8 mouse cellular contexts compared by ENCODE assay signal in genomic region chr15:83100332-83100662, GRCm38 (mm10). TPM values are rescaled to one million over a fixed set of nuclear protein-coding genes. Genes with fewer than 3 reads are reported as not detected.
DNase-seq lines count a peak whose midpoint lies in the region; ATAC-seq lines count a peak whose summit lies in the region.

No protein-coding gene starts in this region.

- DNase-seq in kidney, postnatal 4 days, result no peak
- no peak for DNase-seq in hindbrain, embryonic 14.5 days (ENCODE audit: low spot score)
- DNase-seq in cerebellum, adult 11-12 months, result no peak
- DNase-seq in frontal cortex, postnatal 25 days (ENCODE audit: low spot score in 2 of 2), result no peak
- DNase-seq in frontal cortex, postnatal 36 days (ENCODE audit: low spot score in 2 of 2), result no peak

- no peak overlapping the region for H3K27ac ChIP-seq in kidney, embryonic 14.5 days (ENCODE audit: low read depth, low read length)
- H3K27ac ChIP-seq in brown adipose tissue, adult 24 weeks (replicated peaks; ENCODE audit: low read depth, low read length), result peak overlapping the region; percentile 80
- H3K27ac ChIP-seq in hindbrain, embryonic 14.5 days, result no peak overlapping the region
- no peak overlapping the region for H3K27ac ChIP-seq in midbrain, embryonic 13.5 days

- H3K4me2 ChIP-seq in kidney, embryonic 14.5 days (replicated peaks; ENCODE audit: low read depth, low read length), result peak overlapping the region; percentile 82
- H3K4me2 ChIP-seq in hindbrain, embryonic 14.5 days (replicated peaks), result peak overlapping the region; percentile 53
- H3K4me2 ChIP-seq in midbrain, embryonic 13.5 days (replicated peaks), result peak overlapping the region; percentile 67

- H3K27me3 ChIP-seq in kidney, embryonic 14.5 days (ENCODE audit: control insufficient read depth, insufficient read depth, low read length), result no peaks in the 10 kb centered on the region
- peaks cover 8% of the 10 kb centered on the region for H3K27me3 ChIP-seq in hindbrain, embryonic 14.5 days (ENCODE audit: control insufficient read depth, insufficient read depth, low read length)
- peaks cover 20% of the 10 kb centered on the region for H3K27me3 ChIP-seq in midbrain, embryonic 13.5 days

- WGBS in kidney, embryonic 14.5 days, result 1% methylated on average over 8 of the region's 8 CpGs
- WGBS in hindbrain, embryonic 14.5 days, result 2% methylated on average over 8 of the region's 8 CpGs
- WGBS in midbrain, embryonic 13.5 days, result 10% methylated on average over 8 of the region's 8 CpGs

- no peaks in the 10 kb centered on the region for H3K36me3 ChIP-seq in kidney, embryonic 14.5 days (ENCODE audit: control insufficient read depth, insufficient read depth, low read length)
- H3K36me3 ChIP-seq in hindbrain, embryonic 14.5 days (replicated peaks; ENCODE audit: control insufficient read depth, insufficient read depth), result no peaks in the 10 kb centered on the region
- no peaks in the 10 kb centered on the region for H3K36me3 ChIP-seq in midbrain, embryonic 13.5 days

- peak overlapping the region; percentile 81 for H3K9ac ChIP-seq in kidney, embryonic 14.5 days (ENCODE audit: low read depth, low read length)
- peak overlapping the region; percentile 29 for H3K9ac ChIP-seq in hindbrain, embryonic 14.5 days
- H3K9ac ChIP-seq in midbrain, embryonic 13.5 days (replicated peaks), result peak overlapping the region; percentile 62

- H3K4me3 ChIP-seq in kidney, embryonic 14.5 days (ENCODE audit: low read length), result peak overlapping the region; percentile 62
- H3K4me3 ChIP-seq in brown adipose tissue, adult 24 weeks (ENCODE audit: insufficient read depth, low read depth, low read length), result peak overlapping the region; percentile 85
- H3K4me3 ChIP-seq in hindbrain, embryonic 14.5 days (replicated peaks; ENCODE audit: low read length), result peak overlapping the region; percentile 27
- peak overlapping the region; percentile 36 for H3K4me3 ChIP-seq in midbrain, embryonic 13.5 days (replicated peaks)

- no peaks in the 10 kb centered on the region for H3K9me3 ChIP-seq in kidney, embryonic 14.5 days (ENCODE audit: control insufficient read depth, low read length)
- no peaks in the 10 kb centered on the region for H3K9me3 ChIP-seq in hindbrain, embryonic 14.5 days (ENCODE audit: control insufficient read depth, low read length)
- H3K9me3 ChIP-seq in midbrain, embryonic 13.5 days, result no peaks in the 10 kb centered on the region

- H3K4me1 ChIP-seq in kidney, embryonic 14.5 days (ENCODE audit: control insufficient read depth, insufficient read depth, low read length), result peaks cover 10% of the 10 kb centered on the region; the same call in 1 of the 2 replicates
- no peaks in the 10 kb centered on the region for H3K4me1 ChIP-seq in brown adipose tissue, adult 24 weeks (ENCODE audit: control insufficient read depth, insufficient read depth, insufficient read length, low read length)
- peaks cover 11% of the 10 kb centered on the region; the same call in 1 of the 2 replicates for H3K4me1 ChIP-seq in hindbrain, embryonic 14.5 days (replicated peaks; ENCODE audit: control insufficient read depth, insufficient read depth, low read length)
- peaks cover 23% of the 10 kb centered on the region for H3K4me1 ChIP-seq in midbrain, embryonic 13.5 days (replicated peaks)

- ATAC-seq in kidney, embryonic 14.5 days (ENCODE audit: low FRiP score, low TSS enrichment), result no peak
- 0 out of 2 replicates have a peak, but pooled peaks have one; percentile 8 for ATAC-seq in hindbrain, embryonic 14.5 days (ENCODE audit: low FRiP score)
- peak; percentile 65; the same call in 1 of the 2 replicates for ATAC-seq in midbrain, embryonic 13.5 days

RNA-seq across cellular contexts. Expression of gene Serhl, which starts 11.0 kb away (rescaled TPM):
- 52.7 and 54.5 TPM in 2 replicates for polyA plus RNA-seq in kidney, embryonic 14.5 days (2014; fragmentation: Nextera tagmentation; extraction: Ambion mirVana)
- polyA plus RNA-seq in brown adipose tissue, adult 24 weeks (2012; ENCODE audit: insufficient read depth, insufficient read length, missing spikeins), result 64.9 and 91.7 TPM in 2 replicates
- polyA plus RNA-seq in hindbrain, embryonic 14.5 days (2014; fragmentation: Nextera tagmentation; extraction: Ambion mirVana), result 31.4 and 34.8 TPM in 2 replicates
- polyA plus RNA-seq in midbrain, embryonic 13.5 days (2015; fragmentation: Nextera tagmentation; extraction: Ambion mirVana), result 27.2 and 30.6 TPM in 2 replicates

RNA-seq across cellular contexts. Expression of gene Rrp7a, which starts 22.3 kb away (rescaled TPM):
- 50.2 and 50.4 TPM in 2 replicates for polyA plus RNA-seq in kidney, embryonic 14.5 days (2014; fragmentation: Nextera tagmentation; extraction: Ambion mirVana)
- polyA plus RNA-seq in brown adipose tissue, adult 24 weeks (2012; ENCODE audit: insufficient read depth, insufficient read length, missing spikeins), result 14.4 and 18.3 TPM in 2 replicates
- 64.7 and 68.2 TPM in 2 replicates for polyA plus RNA-seq in hindbrain, embryonic 14.5 days (2014; fragmentation: Nextera tagmentation; extraction: Ambion mirVana)
- polyA plus RNA-seq in midbrain, embryonic 13.5 days (2015; fragmentation: Nextera tagmentation; extraction: Ambion mirVana), result 72.4 and 77.0 TPM in 2 replicates

RNA-seq across cellular contexts. Expression of gene Poldip3, which starts 48.9 kb away (rescaled TPM):
- 117 and 173 TPM in 2 replicates for polyA plus RNA-seq in kidney, embryonic 14.5 days (2014; fragmentation: Nextera tagmentation; extraction: Ambion mirVana)
- polyA plus RNA-seq in brown adipose tissue, adult 24 weeks (2012; ENCODE audit: insufficient read depth, insufficient read length, missing spikeins), result 14.0 and 18.5 TPM in 2 replicates
- 143 and 145 TPM in 2 replicates for polyA plus RNA-seq in hindbrain, embryonic 14.5 days (2014; fragmentation: Nextera tagmentation; extraction: Ambion mirVana)
- polyA plus RNA-seq in midbrain, embryonic 13.5 days (2015; fragmentation: Nextera tagmentation; extraction: Ambion mirVana), result 166 and 169 TPM in 2 replicates

Comparison
In these comparisons a context has a peak if more than half of its experiments do, and no peak if none do; other contexts are left out.
1. H3K4me3 ChIP-seq: peak in every context shown above with its lines; median percentile 85 in brown adipose tissue, adult 24 weeks; 62 in kidney, embryonic 14.5 days; 36 in midbrain, embryonic 13.5 days; 27 in hindbrain, embryonic 14.5 days.
2. H3K9ac ChIP-seq: peak in every context shown above with its lines; median percentile 81 in kidney, embryonic 14.5 days; 62 in midbrain, embryonic 13.5 days; 29 in hindbrain, embryonic 14.5 days.